Mouse (Mus musculus): Measurements from ENCODE around the gene Cxcl12. TPM values are rescaled to one million over a fixed set of nuclear protein-coding genes. Genes with fewer than 3 reads are reported as not detected.
A peak's percentile ranks its signal among the peaks of the same experiment; 100 is the strongest.

Gene Cxcl12
- polyA plus RNA-seq, 1 experiment: 25.9 TPM

DNA sequence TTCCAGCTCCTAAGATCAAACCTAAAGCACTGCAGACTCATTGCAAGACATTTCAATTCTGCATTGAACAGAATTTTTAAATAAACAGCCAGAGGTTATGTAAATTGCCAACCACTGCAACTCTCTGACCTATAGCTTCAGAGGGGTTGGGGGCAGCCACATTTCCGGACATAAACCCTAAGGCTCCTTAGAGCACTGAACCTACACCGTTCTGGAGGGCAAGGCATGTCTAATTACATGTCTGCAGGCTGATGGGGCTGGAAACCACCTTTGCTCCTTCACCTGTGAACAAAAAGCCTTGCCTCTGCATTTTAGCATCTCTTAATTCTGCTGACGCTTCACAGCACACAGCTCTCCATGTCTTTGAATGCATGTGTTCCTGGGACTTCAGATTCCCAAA is 26.9 kb downstream of the Cxcl12 start:
- no peaks in the 10 kb centered on the region for H3K79me2 ChIP-seq (ENCODE audit: control insufficient read depth, insufficient read depth)
- TF ChIP-seq CEBPB (IDR thresholded peaks at IDR 0.05; ENCODE audit: low read depth) (no peak), MAX (IDR thresholded peaks at IDR 0.05) (no peak), FOSL1 (IDR thresholded peaks at IDR 0.05; ENCODE audit: insufficient read depth, low read length, poor library complexity, severe bottlenecking) (no peak), CTCF (IDR thresholded peaks at IDR 0.05; ENCODE audit: control insufficient read depth, insufficient read depth, insufficient read length) (no peak), MYOD1 (IDR thresholded peaks at IDR 0.05; ENCODE audit: control insufficient read depth, insufficient read length, low read depth) (no peak), USF1 (IDR thresholded peaks at IDR 0.05; ENCODE audit: low read depth) (no peak), MYOG (IDR thresholded peaks at IDR 0.05; ENCODE audit: control insufficient read depth, extremely low read depth, insufficient read length) (no peak)
- H3ac ChIP-seq (ENCODE audit: control insufficient read depth, insufficient read length, low read depth): no peak overlapping the region
- no peaks in the 10 kb centered on the region for H3K36me3 ChIP-seq (ENCODE audit: control insufficient read depth, insufficient read depth)
- no peak overlapping the region for H3K4me3 ChIP-seq (ENCODE audit: insufficient read depth, poor library complexity, severe bottlenecking)
- H3K79me3 ChIP-seq (ENCODE audit: low read depth): no peaks in the 10 kb centered on the region
- H3K27me3 ChIP-seq (ENCODE audit: control insufficient read depth, insufficient read depth, insufficient read length): no peaks in the 10 kb centered on the region

DNA sequence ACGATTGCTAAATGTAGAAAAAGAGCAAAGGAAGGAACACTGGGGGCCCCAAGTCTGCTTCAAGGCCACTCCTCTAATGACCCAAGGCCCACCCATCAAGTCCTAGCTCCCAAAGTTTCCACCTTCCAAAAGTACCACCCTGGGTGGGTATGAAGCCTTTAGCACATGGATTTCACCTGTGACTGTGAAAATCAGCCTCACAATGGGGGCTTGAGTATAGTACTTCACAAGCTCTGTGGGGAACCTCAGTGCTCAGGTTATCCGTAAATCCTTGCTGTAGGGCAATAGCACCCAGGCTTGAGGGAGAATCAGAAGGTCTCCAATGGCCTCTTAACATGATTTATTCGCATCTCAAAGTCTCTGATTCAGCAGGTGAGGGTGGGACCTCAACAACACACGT is 30.5 kb downstream of the Cxcl12 start:
- no peak for TF ChIP-seq USF1 (IDR thresholded peaks at IDR 0.05; ENCODE audit: low read depth)
- Histone ChIP-seq H3K4me3 (ENCODE audit: insufficient read depth, poor library complexity, severe bottlenecking) (no peak overlapping the region), H3ac (ENCODE audit: control insufficient read depth, insufficient read length, low read depth) (no peak overlapping the region)

DNA sequence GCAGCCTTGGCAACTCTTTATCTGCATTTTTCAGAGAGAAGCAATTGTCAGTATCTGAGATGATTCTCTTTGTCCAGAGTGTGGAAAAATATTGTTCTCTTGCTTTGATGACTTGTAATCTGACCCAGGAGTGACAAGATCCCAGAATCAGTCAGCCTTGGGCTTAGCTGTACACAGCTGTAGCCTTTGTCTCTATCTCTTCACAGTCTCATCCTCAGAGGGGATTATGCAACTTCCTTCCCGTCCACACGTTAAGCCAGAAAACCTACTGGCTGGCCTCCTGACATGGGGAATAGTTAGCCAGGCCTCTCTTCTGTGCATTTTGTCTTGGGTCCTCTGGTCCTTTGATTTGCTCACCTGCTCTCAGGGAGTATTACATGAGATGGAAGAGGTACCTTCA is 31.4 kb downstream of the Cxcl12 start:
- Histone ChIP-seq H3K4me3 (ENCODE audit: insufficient read depth, poor library complexity, severe bottlenecking) (no peak overlapping the region), H3K79me2 (ENCODE audit: control insufficient read depth, insufficient read depth) (no peaks in the 10 kb centered on the region), H3K27me3 (ENCODE audit: control insufficient read depth, insufficient read depth, insufficient read length) (no peaks in the 10 kb centered on the region), H3K79me3 (ENCODE audit: low read depth) (no peaks in the 10 kb centered on the region), H3ac (ENCODE audit: control insufficient read depth, insufficient read length, low read depth) (no peak overlapping the region), H3K36me3 (ENCODE audit: control insufficient read depth, insufficient read depth) (no peaks in the 10 kb centered on the region)
- TF ChIP-seq CEBPB (IDR thresholded peaks at IDR 0.05; ENCODE audit: low read depth): peak; percentile 42
- no peak for TF ChIP-seq MYOG (IDR thresholded peaks at IDR 0.05; ENCODE audit: control insufficient read depth, extremely low read depth, insufficient read length)

More for the DNA sequence above, 30.5 kb downstream of the Cxcl12 start:
- no peaks in the 10 kb centered on the region for H3K79me3 ChIP-seq (ENCODE audit: low read depth)
- no peaks in the 10 kb centered on the region for H3K36me3 ChIP-seq (ENCODE audit: control insufficient read depth, insufficient read depth)
- no peaks in the 10 kb centered on the region for H3K79me2 ChIP-seq (ENCODE audit: control insufficient read depth, insufficient read depth)
- H3K27me3 ChIP-seq (ENCODE audit: control insufficient read depth, insufficient read depth, insufficient read length): no peaks in the 10 kb centered on the region

DNA sequence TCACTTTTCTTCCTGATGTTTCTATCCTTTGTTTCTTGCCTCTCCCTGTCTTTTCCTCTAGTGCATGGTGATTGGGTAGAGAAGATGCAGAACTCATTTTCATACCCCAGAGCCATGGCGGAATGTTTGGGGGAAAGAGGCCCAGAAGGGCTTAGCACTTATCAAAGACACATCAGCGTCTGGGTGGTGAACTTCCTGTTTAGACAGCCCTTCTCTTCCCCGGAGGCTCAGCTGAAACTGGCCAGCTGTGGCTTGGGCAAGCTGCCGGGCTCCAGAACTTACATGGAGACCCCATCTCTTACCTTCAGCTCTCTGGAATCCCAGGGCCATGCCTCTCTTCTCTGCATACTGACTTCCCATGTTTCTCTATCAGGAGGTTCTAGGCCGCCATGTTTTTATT is 32.6 kb downstream of the Cxcl12 start:
- Histone ChIP-seq H3K27me3 (ENCODE audit: control insufficient read depth, insufficient read depth, insufficient read length) (no peaks in the 10 kb centered on the region), H3K36me3 (ENCODE audit: control insufficient read depth, insufficient read depth) (no peaks in the 10 kb centered on the region), H3ac (ENCODE audit: control insufficient read depth, insufficient read length, low read depth) (no peak overlapping the region), H3K79me3 (ENCODE audit: low read depth) (no peaks in the 10 kb centered on the region), H3K4me3 (ENCODE audit: insufficient read depth, poor library complexity, severe bottlenecking) (no peak overlapping the region), H3K79me2 (ENCODE audit: control insufficient read depth, insufficient read depth) (no peaks in the 10 kb centered on the region)
- TF ChIP-seq MYOG (IDR thresholded peaks at IDR 0.05; ENCODE audit: control insufficient read depth, extremely low read depth, insufficient read length) (no peak), CTCF (IDR thresholded peaks at IDR 0.05; ENCODE audit: control insufficient read depth, insufficient read depth, insufficient read length) (no peak), MYOD1 (IDR thresholded peaks at IDR 0.05; ENCODE audit: control insufficient read depth, insufficient read length, low read depth) (no peak), FOSL1 (IDR thresholded peaks at IDR 0.05; ENCODE audit: insufficient read depth, low read length, poor library complexity, severe bottlenecking) (no peak), USF1 (IDR thresholded peaks at IDR 0.05; ENCODE audit: low read depth) (no peak), CEBPB (IDR thresholded peaks at IDR 0.05; ENCODE audit: low read depth) (no peak), MAX (IDR thresholded peaks at IDR 0.05) (no peak)

DNA sequence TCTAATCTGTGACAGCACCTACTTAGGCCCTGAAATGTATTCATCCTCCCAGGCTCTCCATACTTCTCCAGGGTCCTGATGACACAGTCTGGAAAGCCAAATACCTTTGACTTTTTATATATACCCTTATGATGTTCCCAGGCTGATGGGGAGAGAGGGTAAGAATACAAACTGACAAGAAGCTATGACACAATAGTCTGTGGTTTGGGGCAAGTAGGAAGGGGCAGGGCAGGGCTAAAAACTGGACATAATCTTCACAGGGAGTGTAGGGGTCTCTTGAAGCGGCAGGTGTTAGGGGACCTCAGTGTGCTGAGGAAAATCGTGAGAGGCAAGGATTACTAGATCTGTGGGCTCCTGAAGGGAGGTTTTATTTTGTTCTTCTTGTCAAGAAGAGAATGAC is 33.1 kb downstream of the Cxcl12 start:
- TF ChIP-seq FOSL1 (IDR thresholded peaks at IDR 0.05; ENCODE audit: insufficient read depth, low read length, poor library complexity, severe bottlenecking): no peak
- TF ChIP-seq CEBPB (IDR thresholded peaks at IDR 0.05; ENCODE audit: low read depth): peak; percentile 53
- no peak for TF ChIP-seq CTCF (IDR thresholded peaks at IDR 0.05; ENCODE audit: control insufficient read depth, insufficient read depth, insufficient read length)
- no peak for TF ChIP-seq USF1 (IDR thresholded peaks at IDR 0.05; ENCODE audit: low read depth)
- no peaks in the 10 kb centered on the region for H3K79me2 ChIP-seq (ENCODE audit: control insufficient read depth, insufficient read depth)
- H3K36me3 ChIP-seq (ENCODE audit: control insufficient read depth, insufficient read depth): no peaks in the 10 kb centered on the region
- no peak overlapping the region for H3ac ChIP-seq (ENCODE audit: control insufficient read depth, insufficient read length, low read depth)
- H3K27me3 ChIP-seq (ENCODE audit: control insufficient read depth, insufficient read depth, insufficient read length): no peaks in the 10 kb centered on the region
- no peaks in the 10 kb centered on the region for H3K79me3 ChIP-seq (ENCODE audit: low read depth)
- no peak overlapping the region for H3K4me3 ChIP-seq (ENCODE audit: insufficient read depth, poor library complexity, severe bottlenecking)

DNA sequence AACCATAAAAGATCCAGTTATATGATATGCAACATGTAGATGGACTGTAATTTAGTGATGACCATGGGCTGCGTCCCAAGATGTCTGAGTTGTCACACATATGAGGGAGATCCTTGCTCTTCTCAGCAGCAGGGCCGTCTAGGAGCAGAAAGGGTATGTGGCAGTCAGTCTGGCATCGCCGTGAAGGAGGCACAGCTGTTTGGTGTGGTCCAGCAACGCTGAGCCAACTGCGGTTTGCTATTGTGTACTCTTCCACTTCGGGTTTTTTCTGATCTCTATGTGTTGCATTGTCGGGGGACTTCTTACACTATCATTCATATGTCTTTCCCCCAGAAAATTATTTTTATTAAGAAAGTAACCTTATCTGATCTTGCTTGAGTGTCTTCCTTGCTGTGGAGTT is 33.5 kb downstream of the Cxcl12 start:
- Histone ChIP-seq H3K4me3 (ENCODE audit: insufficient read depth, poor library complexity, severe bottlenecking) (no peak overlapping the region), H3K79me3 (ENCODE audit: low read depth) (no peaks in the 10 kb centered on the region), H3K27me3 (ENCODE audit: control insufficient read depth, insufficient read depth, insufficient read length) (no peaks in the 10 kb centered on the region), H3K79me2 (ENCODE audit: control insufficient read depth, insufficient read depth) (no peaks in the 10 kb centered on the region), H3K36me3 (ENCODE audit: control insufficient read depth, insufficient read depth) (no peaks in the 10 kb centered on the region), H3ac (ENCODE audit: control insufficient read depth, insufficient read length, low read depth) (no peak overlapping the region)
- TF ChIP-seq MYOD1 (IDR thresholded peaks at IDR 0.05; ENCODE audit: control insufficient read depth, insufficient read length, low read depth): peak; percentile 81
- no peak for TF ChIP-seq CEBPB (IDR thresholded peaks at IDR 0.05; ENCODE audit: low read depth)

All from C2C12 (cell line).